Mouse (Mus musculus): ENCODE data around the gene Defb7. TPM values are rescaled to one million over a fixed set of nuclear protein-coding genes. Genes with fewer than 3 reads are reported as not detected.

The Defb7 gene
- not detected in 2 replicates for polyA plus RNA-seq (2012; rRNA removed)

GRCm38 (mm10) chr8:19494797-19495196 is at the start of gene Defb7:
Defb7 (plus strand) TSS chr8:19495097.
- no peak within 1 kb of the TSS for H3K27ac ChIP-seq (ENCODE audit: insufficient read depth, low read length)
- no peaks in the 10 kb centered on the region for H3K4me1 ChIP-seq (ENCODE audit: control insufficient read depth, insufficient read depth, low read length)
- no peak within 1 kb of the TSS for H3K4me3 ChIP-seq (ENCODE audit: insufficient read depth, low read length)
- no peak for TF ChIP-seq POLR2A (IDR thresholded peaks at IDR 0.05; ENCODE audit: extremely low read depth, insufficient read depth, low read length)
- no peak for TF ChIP-seq CTCF (IDR thresholded peaks at IDR 0.05; ENCODE audit: extremely low read depth, insufficient read depth, low read length)

GRCm38 (mm10) chr8:19446378-19446777 is 48.5 kb upstream of the Defb7 start:
- Histone ChIP-seq H3K4me1 (ENCODE audit: control insufficient read depth, insufficient read depth, low read length) (no peaks in the 10 kb centered on the region), H3K27ac (ENCODE audit: insufficient read depth, low read length) (no peak overlapping the region), H3K4me3 (ENCODE audit: insufficient read depth, low read length) (no peak overlapping the region)
- TF ChIP-seq CTCF (IDR thresholded peaks at IDR 0.05; ENCODE audit: extremely low read depth, insufficient read depth, low read length): no peak
- TF ChIP-seq POLR2A (IDR thresholded peaks at IDR 0.05; ENCODE audit: extremely low read depth, insufficient read depth, low read length): no peak

GRCm38 (mm10) chr8:19461355-19461754 is 33.5 kb upstream of the Defb7 start:
- H3K4me3 ChIP-seq (ENCODE audit: insufficient read depth, low read length): no peak overlapping the region
- no peak for TF ChIP-seq CTCF (IDR thresholded peaks at IDR 0.05; ENCODE audit: extremely low read depth, insufficient read depth, low read length)
- no peak for TF ChIP-seq POLR2A (IDR thresholded peaks at IDR 0.05; ENCODE audit: extremely low read depth, insufficient read depth, low read length)
- H3K4me1 ChIP-seq (ENCODE audit: control insufficient read depth, insufficient read depth, low read length): no peaks in the 10 kb centered on the region
- H3K27ac ChIP-seq (ENCODE audit: insufficient read depth, low read length): no peak overlapping the region

- Histone ChIP-seq H3K27ac (ENCODE audit: insufficient read depth, low read length) (no peak overlapping the region), H3K4me1 (ENCODE audit: control insufficient read depth, insufficient read depth, low read length) (no peaks in the 10 kb centered on the region), H3K4me3 (ENCODE audit: insufficient read depth, low read length) (no peak overlapping the region)
- TF ChIP-seq POLR2A (IDR thresholded peaks at IDR 0.05; ENCODE audit: extremely low read depth, insufficient read depth, low read length) (no peak), CTCF (IDR thresholded peaks at IDR 0.05; ENCODE audit: extremely low read depth, insufficient read depth, low read length) (no peak)
Measured at GRCm38 (mm10) chr8:19469026-19469425, 25.9 kb upstream of the Defb7 start.

- no peaks in the 10 kb centered on the region for H3K4me1 ChIP-seq (ENCODE audit: control insufficient read depth, insufficient read depth, low read length)
- H3K27ac ChIP-seq (ENCODE audit: insufficient read depth, low read length): no peak overlapping the region
- TF ChIP-seq POLR2A (IDR thresholded peaks at IDR 0.05; ENCODE audit: extremely low read depth, insufficient read depth, low read length) (no peak), CTCF (IDR thresholded peaks at IDR 0.05; ENCODE audit: extremely low read depth, insufficient read depth, low read length) (no peak)
- H3K4me3 ChIP-seq (ENCODE audit: insufficient read depth, low read length): no peak overlapping the region
Measured at GRCm38 (mm10) chr8:19500524-19500923, 5.6 kb downstream of the Defb7 start.

- no peak overlapping the region for H3K27ac ChIP-seq (ENCODE audit: insufficient read depth, low read length)
- no peak overlapping the region for H3K4me3 ChIP-seq (ENCODE audit: insufficient read depth, low read length)
- no peaks in the 10 kb centered on the region for H3K4me1 ChIP-seq (ENCODE audit: control insufficient read depth, insufficient read depth, low read length)
- TF ChIP-seq CTCF (IDR thresholded peaks at IDR 0.05; ENCODE audit: extremely low read depth, insufficient read depth, low read length) (no peak), POLR2A (IDR thresholded peaks at IDR 0.05; ENCODE audit: extremely low read depth, insufficient read depth, low read length) (no peak)
Measured at GRCm38 (mm10) chr8:19535195-19535829, 40.4 kb downstream of the Defb7 start.

GRCm38 (mm10) chr8:19540376-19540775 is 45.5 kb downstream of the Defb7 start:
- no peak for TF ChIP-seq CTCF (IDR thresholded peaks at IDR 0.05; ENCODE audit: extremely low read depth, insufficient read depth, low read length)
- no peak for TF ChIP-seq POLR2A (IDR thresholded peaks at IDR 0.05; ENCODE audit: extremely low read depth, insufficient read depth, low read length)
- H3K4me1 ChIP-seq (ENCODE audit: control insufficient read depth, insufficient read depth, low read length): no peaks in the 10 kb centered on the region
- no peak overlapping the region for H3K27ac ChIP-seq (ENCODE audit: insufficient read depth, low read length)
- H3K4me3 ChIP-seq (ENCODE audit: insufficient read depth, low read length): no peak overlapping the region

Other genes with a start within 250 kb of the Defb7 start
- gene Defb5, start 247.5 kb upstream of the Defb7 start, polyA plus RNA-seq (2012; rRNA removed): not detected in 2 replicates
- gene Defb3, start 201.7 kb upstream of the Defb7 start, polyA plus RNA-seq (2012; rRNA removed): not detected in 2 replicates
- not detected in 2 replicates for gene Defb8, start 47.5 kb upstream of the Defb7 start, polyA plus RNA-seq (2012; rRNA removed)
- gene 4930467E23Rik, start 234.5 kb downstream of the Defb7 start, polyA plus RNA-seq (2012; rRNA removed): 0.11 and 0.31 TPM in 2 replicates